Mouse (Mus musculus): ENCODE results near the gene Paics. TPM values are rescaled to one million over a fixed set of nuclear protein-coding genes. Genes with fewer than 3 reads are reported as not detected.
A peak's percentile ranks its signal among the peaks of the same experiment; 100 is the strongest.

Paics gene
- polyA plus RNA-seq, 1 experiment from 2014 or later: 302 TPM

DNA sequence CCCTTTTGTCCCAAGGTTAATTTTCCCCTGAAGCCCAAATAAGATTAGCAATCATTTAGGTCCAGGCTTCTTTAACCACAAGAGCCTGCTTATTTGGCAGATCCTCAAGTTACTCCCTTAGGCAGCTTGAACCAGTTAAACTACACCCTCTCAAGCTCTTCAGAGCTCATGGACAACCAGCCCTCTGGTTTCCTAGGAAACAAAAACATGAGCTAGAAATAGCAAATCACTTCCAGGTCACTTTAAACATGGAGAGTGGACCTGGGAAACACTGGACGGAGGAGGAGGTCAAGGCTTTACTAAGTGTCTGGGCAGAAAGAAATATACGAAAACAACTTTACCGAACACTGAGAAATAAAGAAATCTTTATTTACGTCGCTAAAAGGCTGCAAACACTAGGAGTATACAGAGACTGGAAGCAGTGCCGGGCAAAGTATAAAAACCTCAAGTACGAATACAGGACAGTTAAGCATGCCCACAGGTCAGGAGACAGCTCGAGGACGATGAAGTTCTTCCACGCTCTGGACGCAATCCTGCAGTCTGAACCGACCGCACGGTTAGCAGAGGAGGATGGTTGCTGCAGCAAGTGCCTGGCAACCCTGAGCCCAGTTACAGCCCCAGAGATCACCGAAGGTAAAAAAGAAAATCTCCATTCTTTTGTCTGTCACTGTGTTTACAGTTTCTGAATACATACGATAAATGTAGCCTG is 22.8 kb upstream of the Paics start:
- WGBS: 56% methylated on average over 16 of the region's 16 CpGs
- Histone ChIP-seq H3K36me3 (peaks cover 26% of the 10 kb centered on the region), H3K9ac (no peak overlapping the region), H3K4me3 (no peak overlapping the region), H3K4me2 (peak overlapping the region; percentile 18), H3K27ac (peak overlapping the region; percentile 47), H3K27me3 (no peaks in the 10 kb centered on the region), H3K9me3 (no peaks in the 10 kb centered on the region), H3K4me1 (peaks cover 24% of the 10 kb centered on the region)
- peak; percentile 84; the same call in 1 of the 2 replicates for ATAC-seq (ENCODE audit: borderline replicate concordance, extremely low read depth, low FRiP score, low TSS enrichment)

DNA sequence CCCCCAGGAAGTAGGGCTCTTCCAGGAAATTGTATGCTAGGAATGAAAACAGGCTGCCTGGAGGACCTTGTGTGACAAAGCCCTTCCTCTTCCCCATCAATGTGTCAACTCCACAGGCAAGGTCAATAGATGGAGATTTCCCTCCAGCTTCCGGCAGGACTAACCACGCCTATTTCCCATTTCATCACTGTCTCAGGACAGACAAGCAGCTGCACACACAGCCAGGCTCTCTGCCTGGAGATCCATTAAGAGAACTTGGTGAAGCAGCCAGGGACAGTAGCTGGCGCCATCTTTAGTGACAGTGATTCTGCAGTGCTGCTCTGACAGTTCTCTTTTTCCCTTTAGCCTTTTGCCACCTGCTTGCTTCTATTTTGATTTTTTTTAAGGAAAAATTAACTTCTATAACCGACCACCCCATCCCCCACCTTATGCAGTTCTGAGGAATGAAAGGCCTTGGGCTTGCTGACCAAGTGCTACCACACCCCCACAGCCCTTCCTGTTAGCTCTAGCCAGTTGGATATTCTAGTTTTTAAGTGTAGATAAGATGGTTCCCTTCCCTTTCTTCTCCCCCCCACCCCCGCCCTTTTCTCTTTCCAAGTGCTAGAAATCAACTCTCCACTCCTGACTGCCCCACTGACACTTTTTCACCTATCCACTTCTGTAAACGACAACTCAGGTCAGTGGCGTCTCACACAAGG is 21.8 kb upstream of the Paics start:
- ATAC-seq (ENCODE audit: borderline replicate concordance, extremely low read depth, low FRiP score, low TSS enrichment): peak; percentile 46; the same call in 1 of the 2 replicates
- no peak overlapping the region; the same call in 1 of the 2 replicates for H3K4me2 ChIP-seq
- peaks cover 20% of the 10 kb centered on the region for H3K36me3 ChIP-seq
- H3K27me3 ChIP-seq: no peaks in the 10 kb centered on the region
- H3K4me3 ChIP-seq: no peak overlapping the region
- WGBS: 41% methylated on average over 7 of the region's 7 CpGs
- H3K27ac ChIP-seq: peak overlapping the region; percentile 41
- H3K9me3 ChIP-seq: no peaks in the 10 kb centered on the region
- peaks cover 24% of the 10 kb centered on the region for H3K4me1 ChIP-seq
- no peak overlapping the region for H3K9ac ChIP-seq

DNA sequence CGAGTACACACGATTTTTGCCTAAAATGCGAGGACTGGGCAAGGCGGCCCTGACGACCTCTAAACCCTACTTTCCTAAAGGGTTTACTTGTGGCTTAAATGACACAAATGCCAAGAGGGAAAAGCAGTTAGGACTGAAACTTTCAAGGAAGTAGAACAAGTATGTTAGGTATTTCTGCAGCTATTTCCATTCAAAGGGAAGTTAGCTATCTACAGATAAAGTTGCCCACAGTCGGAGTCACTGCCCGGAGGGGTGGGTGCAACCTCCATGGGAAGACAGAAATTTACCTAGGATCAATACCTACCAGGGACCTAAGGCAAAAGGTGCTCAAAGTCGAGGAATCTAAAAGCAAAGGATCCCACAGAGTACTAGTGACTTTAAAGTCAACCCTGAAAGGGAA is 11.4 kb upstream of the Paics start:
- no peaks in the 10 kb centered on the region for H3K4me1 ChIP-seq
- H3K4me2 ChIP-seq: no peak overlapping the region
- no peaks in the 10 kb centered on the region for H3K9me3 ChIP-seq
- H3K27ac ChIP-seq: no peak overlapping the region
- 88% methylated on average over 8 of the region's 8 CpGs for WGBS
- H3K9ac ChIP-seq: no peak overlapping the region
- H3K36me3 ChIP-seq: peaks cover 16% of the 10 kb centered on the region
- no peak overlapping the region for H3K4me3 ChIP-seq
- ATAC-seq (ENCODE audit: borderline replicate concordance, extremely low read depth, low FRiP score, low TSS enrichment): no peak
- no peaks in the 10 kb centered on the region for H3K27me3 ChIP-seq

DNA sequence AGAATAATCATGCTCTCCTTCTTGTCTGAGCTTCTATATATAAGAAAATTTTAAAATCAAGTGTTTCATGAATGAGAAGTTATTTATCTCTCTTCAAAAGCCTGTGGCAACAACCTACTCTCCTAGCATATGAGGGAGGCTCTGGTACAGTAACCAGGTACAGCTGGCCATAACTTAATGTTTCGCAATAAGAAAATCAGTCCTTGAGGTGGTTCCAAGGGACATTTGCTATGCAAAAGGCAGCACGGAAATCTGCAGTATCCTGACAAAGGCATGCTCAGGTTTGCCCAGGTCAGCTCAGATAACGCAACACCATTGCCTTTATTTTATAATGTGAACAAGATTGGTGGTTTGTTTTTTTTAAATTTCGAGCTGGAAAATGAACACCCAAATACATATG is 9.1 kb upstream of the Paics start:
- no peak for ATAC-seq (ENCODE audit: borderline replicate concordance, extremely low read depth, low FRiP score, low TSS enrichment)
- Histone ChIP-seq H3K36me3 (peaks cover 16% of the 10 kb centered on the region), H3K4me2 (no peak overlapping the region), H3K4me3 (no peak overlapping the region), H3K9me3 (no peaks in the 10 kb centered on the region), H3K4me1 (peaks cover 7% of the 10 kb centered on the region), H3K27ac (no peak overlapping the region), H3K27me3 (no peaks in the 10 kb centered on the region), H3K9ac (no peak overlapping the region)
- WGBS: 76% methylated on average over 4 of the region's 4 CpGs

DNA sequence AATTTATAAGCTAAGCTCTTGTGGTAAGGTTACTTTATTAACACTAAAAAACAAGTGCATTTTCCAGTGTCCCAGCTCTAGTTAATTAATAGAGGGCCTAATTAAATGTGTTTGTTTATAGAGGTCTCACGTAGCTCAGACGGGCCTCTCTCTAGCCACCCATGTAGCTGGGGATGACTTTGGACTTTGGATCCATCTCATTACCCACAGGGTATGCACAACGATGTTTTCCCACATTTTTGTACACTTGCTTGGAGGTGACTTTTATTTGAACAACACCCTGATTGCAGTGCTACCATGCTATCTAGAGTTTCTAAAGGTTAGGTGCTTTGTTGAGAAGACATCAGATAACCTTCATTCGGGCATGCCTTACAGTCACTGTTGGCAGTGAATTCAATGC is 8.6 kb upstream of the Paics start:
- Histone ChIP-seq H3K36me3 (peaks cover 16% of the 10 kb centered on the region), H3K4me3 (no peak overlapping the region), H3K4me1 (peaks cover 11% of the 10 kb centered on the region), H3K4me2 (no peak overlapping the region), H3K27me3 (no peaks in the 10 kb centered on the region), H3K9me3 (no peaks in the 10 kb centered on the region), H3K27ac (no peak overlapping the region), H3K9ac (no peak overlapping the region)
- WGBS: 84% methylated on average over 4 of the region's 4 CpGs
- ATAC-seq (ENCODE audit: borderline replicate concordance, extremely low read depth, low FRiP score, low TSS enrichment): no peak

DNA sequence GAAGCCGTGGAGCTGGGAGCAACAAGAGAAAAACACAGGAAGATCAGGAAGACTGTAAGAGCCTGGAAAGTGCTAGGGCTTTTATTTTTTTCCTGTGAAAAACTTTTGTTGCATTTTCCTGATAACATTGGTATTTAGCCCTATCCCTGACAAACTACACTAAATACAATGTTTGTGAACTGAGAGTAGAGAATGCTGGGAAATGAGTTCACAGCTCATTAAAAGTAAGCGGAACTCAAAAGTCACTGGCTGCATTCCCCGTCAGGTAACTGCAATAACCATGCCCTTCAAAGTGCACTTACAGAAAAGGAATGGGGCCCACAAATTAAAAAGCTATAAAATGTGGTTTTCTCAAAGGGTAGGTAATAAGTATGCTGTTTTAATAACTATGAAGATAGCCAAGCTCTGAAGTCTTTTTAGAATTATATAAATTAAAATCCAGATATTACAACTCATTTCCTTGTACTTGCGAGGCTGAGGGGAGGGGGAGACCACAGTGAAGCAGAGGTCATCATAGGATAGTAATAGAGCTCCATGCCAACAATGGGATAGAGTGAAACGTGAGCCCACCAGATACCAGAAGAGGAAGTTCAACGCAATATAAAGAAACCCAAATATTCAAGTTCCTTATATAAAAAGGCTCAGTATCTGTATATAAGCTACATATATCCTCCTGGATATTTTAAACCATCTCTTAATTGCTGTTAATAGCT is 6.0 kb upstream of the Paics start:
- peaks cover 25% of the 10 kb centered on the region for H3K4me1 ChIP-seq
- WGBS: 52% methylated on average over 6 of the region's 6 CpGs
- H3K9ac ChIP-seq: no peak overlapping the region
- H3K4me3 ChIP-seq: no peak overlapping the region
- no peak overlapping the region for H3K27ac ChIP-seq
- no peaks in the 10 kb centered on the region for H3K9me3 ChIP-seq
- no peak for ATAC-seq (ENCODE audit: borderline replicate concordance, extremely low read depth, low FRiP score, low TSS enrichment)
- H3K36me3 ChIP-seq: peaks cover 9% of the 10 kb centered on the region; the same call in 1 of the 2 replicates
- H3K27me3 ChIP-seq: no peaks in the 10 kb centered on the region
- no peak overlapping the region for H3K4me2 ChIP-seq

DNA sequence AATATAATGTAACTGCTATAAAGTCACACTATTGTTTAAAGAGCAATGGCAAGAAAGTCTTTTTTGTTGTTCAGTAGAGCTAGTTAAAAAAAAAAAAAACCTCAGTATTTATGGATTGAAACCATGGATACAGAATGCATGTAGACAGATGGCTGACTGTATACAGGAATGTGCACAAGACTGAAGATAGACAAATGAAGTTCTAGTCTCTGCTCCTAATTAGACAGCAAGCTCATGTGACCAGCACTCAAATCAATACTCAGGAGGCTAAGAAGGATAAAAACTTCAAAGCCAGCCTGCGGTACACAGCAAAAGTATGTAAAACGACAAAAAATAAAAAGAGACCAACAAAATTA is 5.5 kb upstream of the Paics start:
- no peak overlapping the region for H3K4me3 ChIP-seq
- no peak overlapping the region for H3K9ac ChIP-seq
- no peak overlapping the region for H3K4me2 ChIP-seq
- H3K27ac ChIP-seq: no peak overlapping the region
- H3K9me3 ChIP-seq: no peaks in the 10 kb centered on the region
- peaks cover 26% of the 10 kb centered on the region for H3K4me1 ChIP-seq
- H3K27me3 ChIP-seq: no peaks in the 10 kb centered on the region
- 90% methylated on average over 2 of the region's 2 CpGs for WGBS
- H3K36me3 ChIP-seq: peaks cover 6% of the 10 kb centered on the region; the same call in 1 of the 2 replicates
- ATAC-seq (ENCODE audit: borderline replicate concordance, extremely low read depth, low FRiP score, low TSS enrichment): no peak

DNA sequence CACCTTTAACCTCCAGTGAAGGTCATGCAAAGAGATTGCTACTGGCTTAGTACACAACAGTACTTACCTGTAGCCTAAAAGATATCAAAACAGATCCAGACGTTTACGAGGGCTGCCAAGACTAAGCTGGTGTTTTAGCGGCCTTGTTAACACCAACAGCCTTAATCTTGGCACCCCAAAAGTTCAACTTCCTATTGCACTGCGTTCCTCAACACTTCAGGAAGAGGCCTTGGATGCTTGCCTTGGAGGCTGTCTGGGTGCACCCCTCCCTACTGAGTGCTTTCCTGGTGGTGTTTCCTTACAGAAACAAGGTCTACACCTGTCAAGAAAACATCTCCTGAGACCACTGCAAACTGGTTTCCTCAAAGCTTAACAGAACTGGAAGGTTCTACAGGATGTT is 4.0 kb upstream of the Paics start:
- Histone ChIP-seq H3K4me3 (no peak overlapping the region), H3K4me1 (peaks cover 26% of the 10 kb centered on the region), H3K36me3 (0 out of 2 replicates have a peak, but pooled peaks cover 4% of the 10 kb centered on the region), H3K27me3 (no peaks in the 10 kb centered on the region), H3K9ac (no peak overlapping the region), H3K27ac (no peak overlapping the region), H3K4me2 (no peak overlapping the region), H3K9me3 (no peaks in the 10 kb centered on the region)
- 75% methylated on average over 4 of the region's 4 CpGs for WGBS
- no peak for ATAC-seq (ENCODE audit: borderline replicate concordance, extremely low read depth, low FRiP score, low TSS enrichment)

DNA sequence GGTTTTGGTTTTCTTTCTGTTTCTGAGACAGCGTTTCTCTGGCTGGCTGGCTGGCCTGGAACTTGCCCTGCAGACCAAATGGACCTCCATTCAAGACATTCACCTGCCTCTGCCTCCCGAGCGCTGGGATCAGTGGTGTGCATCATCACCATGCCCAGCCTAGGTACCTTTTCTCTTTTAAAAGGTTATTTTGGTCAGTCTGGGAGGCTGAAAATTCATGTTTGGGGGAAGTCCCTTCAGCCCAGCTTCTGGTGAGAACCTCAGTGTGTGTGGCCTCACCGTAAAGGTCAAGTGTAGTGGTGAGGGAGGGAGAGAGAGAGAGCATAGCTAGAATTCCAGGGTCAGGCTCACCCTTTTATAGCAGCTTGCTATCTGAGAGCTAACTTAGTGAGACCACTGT is 3.3 kb upstream of the Paics start:
- H3K9ac ChIP-seq: no peak overlapping the region
- H3K9me3 ChIP-seq: no peaks in the 10 kb centered on the region
- no peak overlapping the region for H3K4me2 ChIP-seq
- H3K36me3 ChIP-seq: 0 out of 2 replicates have a peak, but pooled peaks cover 4% of the 10 kb centered on the region
- H3K27me3 ChIP-seq: no peaks in the 10 kb centered on the region
- 83% methylated on average over 4 of the region's 4 CpGs for WGBS
- H3K27ac ChIP-seq: no peak overlapping the region
- peaks cover 32% of the 10 kb centered on the region for H3K4me1 ChIP-seq
- no peak for ATAC-seq (ENCODE audit: borderline replicate concordance, extremely low read depth, low FRiP score, low TSS enrichment)
- H3K4me3 ChIP-seq: no peak overlapping the region

DNA sequence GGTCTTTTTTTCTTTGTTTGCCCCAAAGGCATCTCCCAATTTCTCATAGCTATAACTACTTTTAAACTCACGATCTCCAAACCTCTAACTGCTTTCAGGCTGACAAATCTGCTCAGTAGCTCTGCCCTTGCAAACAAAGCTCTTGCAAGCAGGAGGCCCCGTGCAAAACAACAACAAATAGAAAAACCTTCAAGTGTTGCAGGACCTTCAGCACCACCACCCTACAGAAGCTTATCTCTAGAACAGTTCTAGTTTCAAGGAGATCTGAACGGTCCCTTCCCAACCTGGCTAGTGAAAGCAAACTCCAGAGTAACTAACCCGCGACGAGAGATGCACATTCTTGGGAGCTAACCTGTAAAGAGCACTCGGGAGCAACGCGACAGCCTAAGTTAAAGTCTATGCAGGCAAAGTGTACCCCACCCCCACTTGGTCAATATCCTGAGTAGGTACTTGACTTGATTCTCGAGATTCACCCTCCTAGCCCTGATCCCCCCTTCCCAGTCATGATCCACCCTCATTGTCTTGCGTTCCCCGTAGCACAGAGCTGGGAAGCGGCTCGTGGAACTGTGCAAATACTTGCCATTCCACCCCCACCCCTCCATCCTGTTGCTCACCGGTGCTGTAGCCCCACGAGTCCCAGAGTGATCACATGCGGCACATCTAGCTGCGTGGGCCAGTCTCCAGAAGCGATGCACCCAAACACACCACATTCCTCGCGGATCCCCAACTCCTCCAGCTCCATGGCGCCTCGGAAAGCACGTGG is 583 bp upstream of the Paics start:
- peak overlapping the region; percentile 87 for H3K4me3 ChIP-seq
- no peaks in the 10 kb centered on the region for H3K36me3 ChIP-seq
- peak; percentile 9; the same call in 1 of the 2 replicates for ATAC-seq (ENCODE audit: borderline replicate concordance, extremely low read depth, low FRiP score, low TSS enrichment)
- WGBS: under 1% methylated on average over 24 of the region's 24 CpGs
- H3K4me1 ChIP-seq: peaks cover 48% of the 10 kb centered on the region
- peak overlapping the region; percentile 91 for H3K27ac ChIP-seq
- H3K27me3 ChIP-seq: no peaks in the 10 kb centered on the region
- H3K9ac ChIP-seq: peak overlapping the region; percentile 78
- H3K9me3 ChIP-seq: no peaks in the 10 kb centered on the region
- peak overlapping the region; percentile 87 for H3K4me2 ChIP-seq

All from lung, embryonic 15.5 days (tissue).